Mouse (Mus musculus): ENCODE measurements at regions not wholly inside any gene's neighbourhood (a gene's known extent, or its start where the extent isn't known, plus 50 kb on each side); places are given as distances from the start of the nearest gene placed in this dataset.

DNA sequence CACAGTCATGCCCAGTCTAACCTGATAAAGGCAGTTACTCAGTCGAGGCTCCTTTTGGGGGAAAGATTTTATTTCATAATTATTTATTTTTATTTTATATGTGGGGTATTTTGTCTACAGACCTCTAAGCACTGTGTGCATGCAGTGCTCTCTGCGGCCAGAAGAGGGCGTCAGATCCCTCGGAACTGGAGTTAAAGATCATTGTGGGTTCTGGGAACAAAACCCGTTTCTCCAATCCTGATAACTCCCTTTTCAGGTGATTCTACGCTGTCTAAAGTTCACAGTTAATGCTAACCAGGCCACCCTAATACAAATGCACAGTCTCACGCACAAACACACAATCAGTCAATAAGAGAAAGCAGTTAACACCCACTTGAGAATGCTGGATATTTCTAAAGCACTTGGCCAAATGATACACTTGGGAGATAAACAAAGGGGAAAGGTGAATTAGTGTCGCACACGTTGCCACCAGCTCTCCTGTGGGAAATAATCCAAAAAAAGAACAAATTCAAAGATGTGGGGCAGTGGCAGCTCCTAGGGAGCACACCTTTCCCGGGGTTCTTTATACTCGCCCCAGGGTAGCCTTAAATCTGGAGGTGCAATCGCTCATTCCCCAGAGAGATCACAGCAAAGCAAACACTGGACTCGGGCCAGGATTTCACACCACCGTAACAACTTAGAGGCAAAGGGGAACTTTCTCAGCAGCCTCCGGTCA is 281.9 kb upstream of the Jmjd1c start:
- TF ChIP-seq POLR2AphosphoS5 (IDR thresholded peaks at IDR 0.05; ENCODE audit: insufficient replicate concordance, low read depth, low read length) = no peak
- no peak for TF ChIP-seq GATA1 (IDR thresholded peaks at IDR 0.05; ENCODE audit: borderline replicate concordance, low read length)
- no peak for TF ChIP-seq CTCF (IDR thresholded peaks at IDR 0.05; ENCODE audit: low read depth, low read length)
- no peak for TF ChIP-seq TAL1 (conservative IDR thresholded peaks at IDR 0.05; ENCODE audit: low read depth, low read length)
- no peak for TF ChIP-seq GATA2 (IDR thresholded peaks at IDR 0.05; ENCODE audit: borderline replicate concordance, low read depth, low read length)
- Histone ChIP-seq H3K4me3 (ENCODE audit: low read depth, low read length) (no peak overlapping the region), H3K27me3 (ENCODE audit: insufficient read depth, low read length) (no peaks in the 10 kb centered on the region), H3K4me1 (ENCODE audit: insufficient read depth, low read depth, low read length) (no peaks in the 10 kb centered on the region), H3K9me3 (replicated peaks) (0 out of 2 replicates have a peak, but pooled peaks cover 3% of the 10 kb centered on the region), H3K36me3 (replicated peaks) (no peaks in the 10 kb centered on the region)
- ATAC-seq (ENCODE audit: extremely low read depth, insufficient number of reproducible peaks, low FRiP score, poor library complexity, severe bottlenecking) (no peak), DNase-seq (ENCODE audit: low spot score) (no peak)

DNA sequence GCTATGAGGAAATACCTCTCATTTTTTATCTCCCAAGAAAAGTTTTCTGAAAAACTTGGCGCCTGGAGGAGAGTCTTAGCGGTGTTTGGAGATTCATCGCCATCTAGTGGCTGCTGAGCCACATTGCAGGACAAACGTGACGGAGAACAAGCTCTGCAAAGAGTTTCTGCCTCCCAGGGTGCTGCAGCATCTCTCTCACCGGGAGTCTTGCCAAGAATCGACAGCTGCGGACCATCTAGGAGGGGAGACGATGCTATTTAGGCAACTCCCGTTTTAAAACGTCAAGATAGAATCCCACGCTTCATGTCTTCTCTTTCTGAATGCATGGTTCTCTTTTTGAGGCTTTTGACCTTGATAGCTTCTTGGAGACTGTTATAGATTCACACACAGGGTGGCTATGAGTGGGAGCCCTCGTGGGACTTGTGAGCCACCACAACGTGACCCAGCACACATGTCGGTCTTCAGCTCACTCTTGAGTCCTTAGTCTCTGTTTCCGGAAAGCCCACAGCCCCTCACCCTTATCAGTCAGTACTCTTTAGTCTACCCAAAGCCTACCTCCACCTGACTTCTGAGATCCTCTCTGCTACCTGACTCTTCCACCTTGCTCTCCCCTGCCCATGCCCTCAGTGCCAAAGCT is 281.2 kb upstream of the Jmjd1c start:
- Histone ChIP-seq H3K36me3 (replicated peaks) (no peaks in the 10 kb centered on the region), H3K9me3 (replicated peaks) (0 out of 2 replicates have a peak, but pooled peaks cover 3% of the 10 kb centered on the region)

DNA sequence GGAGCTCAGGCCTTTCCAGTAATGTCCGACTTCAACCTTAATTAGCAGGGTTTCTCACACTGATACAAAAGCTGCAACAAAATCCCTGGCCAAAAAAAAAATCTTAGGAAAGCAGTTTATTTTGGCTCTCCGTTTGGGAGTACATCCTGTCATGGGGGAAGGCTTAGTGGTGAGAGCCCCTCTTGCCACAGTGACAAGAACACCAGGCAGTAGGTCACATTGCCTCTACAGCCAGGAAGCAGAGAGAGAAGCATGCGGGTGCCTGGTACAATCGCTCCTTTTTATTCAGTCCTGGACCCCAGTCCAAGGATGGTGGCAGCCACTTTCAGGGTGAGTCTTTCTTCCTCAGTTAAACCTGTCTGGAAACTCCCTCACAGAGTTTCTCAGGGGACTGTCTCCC is 280.0 kb upstream of the Jmjd1c start:
- H3K36me3 ChIP-seq (replicated peaks) = no peaks in the 10 kb centered on the region
- no peaks in the 10 kb centered on the region for H3K4me1 ChIP-seq (ENCODE audit: insufficient read depth, low read depth, low read length)
- 0 out of 2 replicates have a peak, but pooled peaks cover 3% of the 10 kb centered on the region for H3K9me3 ChIP-seq (replicated peaks)
- no peaks in the 10 kb centered on the region for H3K27me3 ChIP-seq (ENCODE audit: insufficient read depth, low read length)
- H3K4me3 ChIP-seq (ENCODE audit: low read depth, low read length) = no peak overlapping the region
- TF ChIP-seq POLR2AphosphoS5 (IDR thresholded peaks at IDR 0.05; ENCODE audit: insufficient replicate concordance, low read depth, low read length) (no peak), TAL1 (conservative IDR thresholded peaks at IDR 0.05; ENCODE audit: low read depth, low read length) (no peak), GATA2 (IDR thresholded peaks at IDR 0.05; ENCODE audit: borderline replicate concordance, low read depth, low read length) (no peak), CTCF (IDR thresholded peaks at IDR 0.05; ENCODE audit: low read depth, low read length) (no peak), GATA1 (IDR thresholded peaks at IDR 0.05; ENCODE audit: borderline replicate concordance, low read length) (no peak)
- DNase-seq (ENCODE audit: low spot score) (no peak), ATAC-seq (ENCODE audit: extremely low read depth, insufficient number of reproducible peaks, low FRiP score, poor library complexity, severe bottlenecking) (no peak)

More for the DNA sequence above, 281.2 kb upstream of the Jmjd1c start:
- H3K4me3 ChIP-seq (ENCODE audit: low read depth, low read length) = no peak overlapping the region
- no peaks in the 10 kb centered on the region for H3K27me3 ChIP-seq (ENCODE audit: insufficient read depth, low read length)
- H3K4me1 ChIP-seq (ENCODE audit: insufficient read depth, low read depth, low read length) = no peaks in the 10 kb centered on the region
- ATAC-seq (ENCODE audit: extremely low read depth, insufficient number of reproducible peaks, low FRiP score, poor library complexity, severe bottlenecking) = no peak
- TF ChIP-seq GATA1 (IDR thresholded peaks at IDR 0.05; ENCODE audit: borderline replicate concordance, low read length) (no peak), TAL1 (conservative IDR thresholded peaks at IDR 0.05; ENCODE audit: low read depth, low read length) (no peak), GATA2 (IDR thresholded peaks at IDR 0.05; ENCODE audit: borderline replicate concordance, low read depth, low read length) (no peak), CTCF (IDR thresholded peaks at IDR 0.05; ENCODE audit: low read depth, low read length) (no peak), POLR2AphosphoS5 (IDR thresholded peaks at IDR 0.05; ENCODE audit: insufficient replicate concordance, low read depth, low read length) (no peak)
- no peak for DNase-seq (ENCODE audit: low spot score)

DNA sequence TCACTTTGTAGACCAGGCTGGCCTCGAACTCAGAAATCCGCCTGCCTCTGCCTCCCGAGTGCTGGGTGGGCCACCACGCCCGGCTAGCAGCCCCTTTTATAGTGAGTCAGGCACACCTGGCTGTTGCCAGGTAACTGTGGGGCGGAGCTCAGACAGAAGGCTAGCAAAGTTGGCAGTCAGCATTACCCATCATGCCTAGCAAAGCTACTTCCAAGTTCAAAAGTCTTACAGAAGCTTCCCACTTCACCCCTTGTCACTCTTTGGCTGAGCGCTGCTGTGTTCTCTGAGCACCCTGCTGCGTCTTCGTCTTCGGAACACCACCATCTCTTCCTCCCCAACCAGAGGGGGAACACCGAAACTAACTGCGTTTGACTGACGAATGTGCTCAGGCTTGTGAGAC is 279.1 kb upstream of the Jmjd1c start:
- H3K9me3 ChIP-seq (replicated peaks) = no peaks in the 10 kb centered on the region
- no peak for ATAC-seq (ENCODE audit: extremely low read depth, insufficient number of reproducible peaks, low FRiP score, poor library complexity, severe bottlenecking)

DNA sequence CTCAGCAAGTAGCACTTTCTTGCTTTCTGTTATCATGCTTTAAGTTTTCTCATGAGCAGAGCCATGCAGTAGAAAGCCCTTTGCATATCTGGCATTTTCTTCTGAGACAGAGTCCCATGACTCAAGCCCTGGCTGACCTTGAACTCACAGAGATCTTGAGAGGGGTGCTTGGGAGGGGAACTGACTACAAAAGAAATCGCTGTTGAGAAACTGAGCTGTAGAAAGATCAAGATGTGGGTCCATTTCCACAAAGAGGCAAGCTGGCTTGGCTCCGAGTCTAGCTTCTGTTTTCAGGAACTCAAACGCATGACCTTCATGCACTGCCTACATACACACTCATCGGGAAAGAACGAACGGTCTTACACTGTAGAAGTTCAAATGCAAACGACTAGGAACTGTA is 278.0 kb upstream of the Jmjd1c start:
- no peaks in the 10 kb centered on the region for H3K4me1 ChIP-seq (ENCODE audit: insufficient read depth, low read depth, low read length)

More for the DNA sequence above, 279.1 kb upstream of the Jmjd1c start:
- Histone ChIP-seq H3K27me3 (ENCODE audit: insufficient read depth, low read length) (no peaks in the 10 kb centered on the region), H3K4me3 (ENCODE audit: low read depth, low read length) (no peak overlapping the region), H3K36me3 (replicated peaks) (no peaks in the 10 kb centered on the region), H3K4me1 (ENCODE audit: insufficient read depth, low read depth, low read length) (no peaks in the 10 kb centered on the region)
- TF ChIP-seq GATA1 (IDR thresholded peaks at IDR 0.05; ENCODE audit: borderline replicate concordance, low read length) (no peak), CTCF (IDR thresholded peaks at IDR 0.05; ENCODE audit: low read depth, low read length) (no peak), TAL1 (conservative IDR thresholded peaks at IDR 0.05; ENCODE audit: low read depth, low read length) (no peak), POLR2AphosphoS5 (IDR thresholded peaks at IDR 0.05; ENCODE audit: insufficient replicate concordance, low read depth, low read length) (no peak), GATA2 (IDR thresholded peaks at IDR 0.05; ENCODE audit: borderline replicate concordance, low read depth, low read length) (no peak)
- no peak for DNase-seq (ENCODE audit: low spot score)

DNA sequence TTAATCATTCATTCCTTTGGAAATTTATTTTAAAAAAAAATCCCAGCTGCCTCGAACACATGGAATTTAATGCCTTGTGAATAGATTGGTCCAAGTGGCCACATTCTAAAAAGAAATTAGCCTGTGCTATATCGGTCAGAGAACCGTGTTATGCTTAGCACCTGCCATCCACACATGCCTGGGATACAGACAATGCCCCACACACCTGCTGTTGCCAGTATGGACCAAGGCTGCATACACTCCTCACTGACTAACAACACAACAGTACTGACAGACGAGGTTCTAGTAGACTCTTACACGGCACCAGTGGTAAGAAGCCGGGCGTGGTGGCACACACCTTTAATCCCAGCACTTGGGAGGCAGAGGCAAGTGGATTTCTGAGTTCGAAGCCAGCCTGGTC is 276.4 kb upstream of the Jmjd1c start:
- H3K9me3 ChIP-seq (replicated peaks) = no peaks in the 10 kb centered on the region
- no peaks in the 10 kb centered on the region for H3K27me3 ChIP-seq (ENCODE audit: insufficient read depth, low read length)
- DNase-seq (ENCODE audit: low spot score) (no peak), ATAC-seq (ENCODE audit: extremely low read depth, insufficient number of reproducible peaks, low FRiP score, poor library complexity, severe bottlenecking) (no peak)
- no peaks in the 10 kb centered on the region for H3K36me3 ChIP-seq (replicated peaks)
- H3K4me3 ChIP-seq (ENCODE audit: low read depth, low read length) = no peak overlapping the region
- no peaks in the 10 kb centered on the region for H3K4me1 ChIP-seq (ENCODE audit: insufficient read depth, low read depth, low read length)
- TF ChIP-seq GATA2 (IDR thresholded peaks at IDR 0.05; ENCODE audit: borderline replicate concordance, low read depth, low read length) = no peak
- no peak for TF ChIP-seq CTCF (IDR thresholded peaks at IDR 0.05; ENCODE audit: low read depth, low read length)
- no peak for TF ChIP-seq GATA1 (IDR thresholded peaks at IDR 0.05; ENCODE audit: borderline replicate concordance, low read length)
- no peak for TF ChIP-seq TAL1 (conservative IDR thresholded peaks at IDR 0.05; ENCODE audit: low read depth, low read length)
- no peak for TF ChIP-seq POLR2AphosphoS5 (IDR thresholded peaks at IDR 0.05; ENCODE audit: insufficient replicate concordance, low read depth, low read length)

More for the DNA sequence above, 278.0 kb upstream of the Jmjd1c start:
- DNase-seq (ENCODE audit: low spot score) (no peak), ATAC-seq (ENCODE audit: extremely low read depth, insufficient number of reproducible peaks, low FRiP score, poor library complexity, severe bottlenecking) (no peak)
- Histone ChIP-seq H3K9me3 (replicated peaks) (no peaks in the 10 kb centered on the region), H3K4me3 (ENCODE audit: low read depth, low read length) (no peak overlapping the region), H3K27me3 (ENCODE audit: insufficient read depth, low read length) (no peaks in the 10 kb centered on the region), H3K36me3 (replicated peaks) (no peaks in the 10 kb centered on the region)
- no peak for TF ChIP-seq GATA1 (IDR thresholded peaks at IDR 0.05; ENCODE audit: borderline replicate concordance, low read length)
- no peak for TF ChIP-seq GATA2 (IDR thresholded peaks at IDR 0.05; ENCODE audit: borderline replicate concordance, low read depth, low read length)
